Mouse (Mus musculus) retina, postnatal 1 day (tissue): Measurements from ENCODE around the gene Npdc1.

Source experiments
- DNase-seq: peaks from one replicate; pipeline ENCODE4 v3.0.0-alpha.2; 2012

The Npdc1 gene

GRCm38 (mm10) chr2:25430395-25431233 lies 31.5 kb downstream of the Npdc1 start:
- DNase-seq: peak; percentile 63

- no peak for DNase-seq
Measured at GRCm38 (mm10) chr2:25431308-25431855, 32.2 kb downstream of the Npdc1 start.

GRCm38 (mm10) chr2:25432326-25433098 lies 33.4 kb downstream of the Npdc1 start:
- no peak for DNase-seq

GRCm38 (mm10) chr2:25433101-25433500 lies 34.0 kb downstream of the Npdc1 start:
- DNase-seq: no peak

DNA sequence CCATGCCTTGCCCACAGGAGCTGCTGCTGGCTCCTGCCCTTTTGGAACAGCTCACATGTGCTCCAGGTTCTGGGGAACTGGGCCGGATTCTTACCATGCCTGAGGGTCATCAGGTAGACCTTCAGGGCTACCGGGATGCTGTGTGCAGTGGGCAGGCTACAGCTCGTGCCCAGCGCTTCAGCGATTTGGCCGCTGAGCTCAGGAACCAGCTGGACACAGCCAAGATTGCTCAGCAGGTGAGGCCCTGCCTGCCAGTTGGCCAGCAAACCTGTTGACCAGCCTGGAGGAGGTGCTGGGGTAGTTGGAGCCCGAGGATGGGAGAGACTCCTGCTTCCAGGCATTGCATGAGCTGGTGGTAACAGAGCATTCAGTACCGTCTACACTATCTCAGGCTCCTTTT lies 35.1 kb downstream of the Npdc1 start:
- no peak for DNase-seq

DNA sequence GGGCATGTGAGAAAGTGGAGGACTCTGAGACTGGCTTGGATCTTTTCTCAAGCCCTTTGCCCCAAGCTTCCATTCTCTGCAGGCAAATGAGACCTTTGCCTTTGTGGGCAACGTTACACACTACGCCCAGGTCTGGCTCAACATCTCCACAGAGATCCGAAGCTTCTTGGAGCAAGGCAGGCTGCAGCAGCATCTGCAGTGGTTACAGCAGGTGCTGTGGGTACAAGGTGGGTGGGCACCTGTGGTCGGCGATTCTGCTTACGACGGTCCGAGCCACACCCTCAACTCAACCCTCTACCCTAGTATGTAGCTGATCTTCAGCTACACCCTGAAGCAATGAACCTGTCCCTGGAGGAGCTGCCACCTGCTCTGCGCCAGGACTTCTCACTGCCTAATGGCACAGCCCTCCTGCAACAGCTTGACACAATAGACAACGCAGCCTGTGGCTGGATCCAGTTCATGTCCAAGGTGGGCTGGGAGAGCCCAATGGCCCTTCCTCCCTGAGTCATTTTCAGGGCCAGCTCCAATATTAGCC lies 37.2 kb downstream of the Npdc1 start:
- no peak for DNase-seq

DNA sequence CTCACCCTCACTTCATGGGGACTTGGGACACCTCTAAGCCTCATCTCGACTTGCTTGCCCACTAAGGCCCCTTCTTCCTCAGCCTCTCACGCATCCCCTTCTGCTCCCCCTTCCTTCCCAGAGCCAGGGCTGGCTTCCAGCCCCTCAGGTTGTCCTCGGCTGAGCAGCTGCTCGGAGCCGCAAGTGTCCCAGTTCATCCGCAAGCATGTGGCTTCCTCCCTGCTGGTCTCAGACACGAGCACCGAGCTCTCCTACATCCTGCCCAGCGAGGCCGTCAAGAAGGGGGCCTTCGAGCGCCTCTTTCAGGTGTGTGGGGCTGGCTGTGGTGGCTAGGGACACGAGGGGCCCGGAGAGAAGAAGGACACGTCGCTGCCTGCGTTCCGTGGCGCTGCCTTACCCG lies 41.9 kb downstream of the Npdc1 start:
- DNase-seq: no peak

- no peak for DNase-seq
Measured at GRCm38 (mm10) chr2:25442682-25443081, 43.5 kb downstream of the Npdc1 start.

- DNase-seq: no peak
Measured at GRCm38 (mm10) chr2:25450853-25451647, 51.9 kb downstream of the Npdc1 start.

GRCm38 (mm10) chr2:25452951-25453350 lies 53.8 kb downstream of the Npdc1 start:
- DNase-seq: no peak

- DNase-seq: no peak
Measured at GRCm38 (mm10) chr2:25456205-25456953, 57.2 kb downstream of the Npdc1 start, which contains the start of gene Clic3. TSS of gene Clic3 (plus strand) at chr2:25456838.

DNA sequence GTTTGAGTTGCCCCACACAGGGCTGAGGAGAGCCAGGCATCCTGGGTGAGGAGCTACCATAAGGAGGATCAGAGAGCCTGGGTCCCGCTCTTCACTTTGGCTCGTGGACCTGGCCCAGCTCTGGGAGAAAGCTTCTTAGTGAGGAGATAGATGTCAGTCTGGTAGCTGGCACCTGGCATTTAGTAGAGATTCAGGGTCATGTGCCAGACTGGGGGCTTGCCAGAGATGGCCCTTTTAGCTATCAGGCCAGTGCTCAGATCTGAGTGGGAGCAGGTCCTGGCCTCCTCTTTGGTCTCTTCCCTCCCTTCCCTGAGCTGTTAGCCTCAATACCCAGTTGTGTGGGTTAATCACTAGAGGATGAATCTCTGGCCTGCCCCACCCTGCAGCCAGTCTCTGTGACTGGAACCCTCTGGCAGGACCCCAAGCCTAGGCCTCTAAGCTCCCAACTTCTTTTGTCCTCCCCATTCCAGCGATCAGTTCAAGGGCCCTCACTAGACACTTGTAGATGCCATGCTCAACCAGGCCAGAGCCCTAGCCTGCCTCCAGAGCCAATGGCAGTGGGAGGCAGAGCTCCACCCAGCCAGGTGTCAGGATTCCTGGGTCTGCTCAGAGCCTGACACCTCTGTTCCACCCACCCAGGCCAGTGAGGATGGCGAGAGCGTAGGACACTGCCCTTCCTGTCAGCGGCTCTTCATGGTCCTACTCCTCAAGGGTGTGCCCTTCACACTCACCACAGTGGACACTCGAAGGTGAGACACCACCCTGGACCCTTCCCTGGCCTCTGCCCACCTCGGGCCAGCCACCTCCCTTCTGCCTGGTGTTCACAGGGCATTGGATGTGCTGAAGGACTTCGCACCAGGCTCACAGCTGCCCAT lies 58.1 kb downstream of the Npdc1 start:
- DNase-seq: no peak

DNA sequence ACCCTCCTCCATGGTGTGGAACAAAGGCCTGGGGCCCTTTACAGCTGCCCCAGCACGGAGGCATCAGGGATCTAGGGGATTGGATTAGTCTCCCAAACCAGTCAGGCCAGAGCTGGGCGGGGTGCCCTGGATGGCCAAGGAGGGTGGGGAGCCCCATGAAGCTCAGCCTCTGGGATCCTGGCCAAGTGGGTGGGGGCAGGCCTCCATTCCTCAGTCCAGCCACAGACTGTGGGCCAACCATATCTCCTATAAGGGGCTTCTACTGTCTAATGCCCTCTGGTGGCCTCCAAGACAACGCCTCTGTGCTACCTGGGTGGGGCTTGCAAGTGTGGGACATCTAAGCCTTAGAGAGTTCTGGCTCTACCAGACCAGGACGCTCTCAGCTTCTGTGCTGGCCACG lies 59.8 kb downstream of the Npdc1 start:
- no peak for DNase-seq
